Mouse (Mus musculus): ENCODE data around the gene Crim1.

The Crim1 gene

GRCm38 (mm10) chr17:78211881-78212280, 11.8 kb downstream of the Crim1 start:
- DNase-seq = no peak

DNA sequence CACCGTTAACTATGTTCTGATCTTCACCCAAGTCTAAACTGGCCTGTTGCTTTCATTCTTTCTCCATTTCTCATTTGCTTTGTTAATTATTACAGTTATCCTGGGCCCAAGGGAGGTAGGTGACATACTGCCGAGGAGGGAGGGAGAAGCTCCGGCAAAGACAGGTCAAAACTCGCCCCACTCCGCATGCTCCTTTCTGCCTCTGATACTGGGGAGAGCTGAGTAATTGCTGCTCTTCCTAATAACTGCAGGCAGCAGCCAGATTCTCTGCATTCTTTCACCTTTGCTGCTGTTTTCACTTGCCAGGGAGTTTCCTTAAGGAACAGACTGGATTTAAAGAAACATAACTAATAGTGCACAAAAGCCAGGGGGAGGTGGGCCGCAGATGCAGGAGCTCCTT, 13.1 kb downstream of the Crim1 start:
- no peak for DNase-seq

- DNase-seq = no peak
Observed at GRCm38 (mm10) chr17:78216526-78216925, 16.5 kb downstream of the Crim1 start.

GRCm38 (mm10) chr17:78217406-78217805, 17.4 kb downstream of the Crim1 start:
- no peak for DNase-seq

GRCm38 (mm10) chr17:78218506-78219232, 18.6 kb downstream of the Crim1 start:
- DNase-seq = no peak

GRCm38 (mm10) chr17:78221007-78221642, 21.1 kb downstream of the Crim1 start:
- no peak for DNase-seq

DNA sequence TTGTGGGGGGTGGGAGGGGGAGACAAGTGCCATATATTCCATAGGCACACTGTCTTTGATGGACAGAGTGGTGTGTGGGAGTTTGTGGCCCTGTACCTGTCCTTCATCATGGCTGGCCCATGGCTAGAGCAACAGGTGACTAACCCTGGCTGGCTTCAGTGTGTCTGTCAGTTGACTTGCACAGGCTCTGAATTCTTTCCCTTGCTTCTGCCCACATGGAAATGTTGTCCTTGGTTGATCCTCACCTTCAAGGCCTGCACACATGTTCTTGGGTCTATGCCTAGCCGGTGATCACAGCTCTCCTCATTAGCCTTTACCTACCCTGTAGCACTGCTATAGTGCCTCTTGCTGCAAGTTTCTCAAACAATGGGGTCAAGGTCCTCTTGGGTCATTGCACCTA, 21.8 kb downstream of the Crim1 start:
- DNase-seq = no peak

GRCm38 (mm10) chr17:78223988-78224387, 23.9 kb downstream of the Crim1 start:
- no peak for DNase-seq

GRCm38 (mm10) chr17:78225547-78225946, 25.5 kb downstream of the Crim1 start:
- no peak for DNase-seq

- no peak for DNase-seq
Observed at GRCm38 (mm10) chr17:78227211-78227610, 27.2 kb downstream of the Crim1 start.

DNA sequence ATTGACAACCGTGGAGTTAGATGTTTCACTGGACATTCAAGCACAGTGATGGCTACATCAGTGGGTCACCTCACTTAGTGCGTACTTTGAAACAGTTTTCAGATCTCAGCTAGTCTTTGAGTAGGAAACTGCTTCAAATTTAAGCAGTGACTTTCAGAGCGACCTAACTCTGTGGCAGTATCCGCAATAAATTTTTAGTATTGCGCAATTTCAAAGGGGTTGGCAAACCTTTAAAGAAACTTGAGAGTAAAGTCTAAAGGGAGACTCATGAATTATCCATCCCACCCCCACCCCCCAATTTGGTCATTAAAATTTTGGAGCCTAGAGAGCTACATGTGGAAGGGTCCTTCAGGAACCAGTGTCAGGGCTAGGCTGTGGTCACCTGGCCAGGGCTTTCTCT, 31.5 kb downstream of the Crim1 start:
- DNase-seq = no peak

- DNase-seq = no peak
Observed at GRCm38 (mm10) chr17:78232703-78233102, 32.7 kb downstream of the Crim1 start.

GRCm38 (mm10) chr17:78233873-78234272, 33.8 kb downstream of the Crim1 start:
- DNase-seq = no peak

GRCm38 (mm10) chr17:78236126-78236525, 36.1 kb downstream of the Crim1 start:
- no peak for DNase-seq

- no peak for DNase-seq
Observed at GRCm38 (mm10) chr17:78237954-78238353, 37.9 kb downstream of the Crim1 start.

GRCm38 (mm10) chr17:78240161-78240560, 40.1 kb downstream of the Crim1 start:
- DNase-seq = no peak

GRCm38 (mm10) chr17:78241238-78241637, 41.2 kb downstream of the Crim1 start:
- DNase-seq = no peak

DNA sequence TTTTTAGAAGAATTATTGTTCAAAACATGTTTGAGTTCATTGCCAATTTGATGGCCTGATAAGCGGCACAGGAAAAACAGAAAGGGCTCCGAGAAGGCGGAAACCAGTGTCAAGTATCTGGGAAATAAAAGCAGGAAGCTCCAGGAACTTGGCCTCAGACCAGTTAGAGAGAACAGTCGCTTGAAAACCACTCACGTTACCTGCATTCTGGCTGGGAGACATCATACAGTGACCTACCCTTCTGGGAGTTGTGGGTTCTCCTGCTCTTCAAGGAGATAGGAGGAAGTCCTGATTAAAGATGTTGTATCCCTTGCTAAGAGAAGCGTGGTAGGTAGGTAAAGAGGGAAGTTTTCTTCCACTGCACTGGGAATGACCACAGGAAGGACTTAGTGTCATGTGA, 44.7 kb downstream of the Crim1 start:
- DNase-seq = no peak

DNA sequence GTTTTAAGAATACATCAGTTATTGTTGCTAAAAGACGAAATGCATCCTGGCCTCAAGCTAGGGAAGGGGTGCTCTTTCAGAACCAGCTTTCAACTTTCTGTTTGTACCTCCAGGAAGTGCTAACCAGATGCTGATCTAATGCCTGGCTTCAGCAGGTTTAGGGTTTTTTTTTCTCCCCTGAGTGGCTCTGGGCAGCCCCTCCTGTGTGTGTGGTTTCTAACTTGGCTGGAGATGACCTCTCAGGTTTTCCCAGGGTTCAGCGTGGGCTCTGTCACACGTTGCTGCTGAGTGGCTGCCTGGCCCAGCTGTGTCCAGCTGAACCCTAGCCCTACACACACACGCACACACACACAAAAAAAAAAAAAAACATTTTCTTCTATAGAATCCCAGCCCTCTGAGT, 45.4 kb downstream of the Crim1 start:
- DNase-seq = no peak

GRCm38 (mm10) chr17:78246634-78247383, 46.8 kb downstream of the Crim1 start:
- DNase-seq = no peak

DNA sequence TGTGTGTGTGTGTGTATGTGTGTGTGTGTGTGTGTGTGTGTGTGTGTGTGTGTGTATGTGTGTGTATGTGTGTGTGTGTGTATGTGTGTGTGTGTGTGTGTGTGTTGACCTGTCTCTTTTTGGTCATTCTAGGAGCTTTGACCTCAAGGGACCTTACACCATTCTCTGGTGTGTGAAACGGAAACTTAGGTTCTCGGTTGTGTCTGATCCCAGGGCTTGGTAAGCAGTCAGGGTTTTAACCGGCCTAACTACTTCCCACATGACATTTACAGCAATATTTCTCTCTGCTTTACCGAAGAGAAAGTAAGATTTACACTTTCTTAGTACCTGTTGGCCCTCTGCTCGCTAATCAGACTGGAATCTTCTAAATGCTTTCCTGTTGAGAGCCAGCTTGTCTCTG, 48.1 kb downstream of the Crim1 start:
- no peak for DNase-seq

DNA sequence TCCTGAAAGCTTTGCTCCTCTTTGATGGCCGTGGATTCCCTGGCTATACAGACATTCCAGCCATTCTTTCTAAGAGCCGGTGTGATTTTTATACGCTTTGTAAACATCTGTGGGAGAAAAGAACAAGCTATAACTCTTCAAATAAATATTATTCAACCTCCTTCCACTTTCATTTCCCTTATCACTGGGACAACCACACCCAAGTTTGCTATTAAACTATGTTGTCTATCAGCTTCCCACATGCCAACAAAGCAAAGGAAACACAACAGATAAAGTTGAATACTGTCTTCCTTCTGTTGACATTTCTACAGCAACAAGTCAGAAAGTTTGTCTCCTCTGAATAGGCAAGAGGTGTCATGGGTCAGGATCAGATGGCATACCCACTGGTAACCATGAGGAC, 48.9 kb downstream of the Crim1 start:
- DNase-seq = no peak

DNA sequence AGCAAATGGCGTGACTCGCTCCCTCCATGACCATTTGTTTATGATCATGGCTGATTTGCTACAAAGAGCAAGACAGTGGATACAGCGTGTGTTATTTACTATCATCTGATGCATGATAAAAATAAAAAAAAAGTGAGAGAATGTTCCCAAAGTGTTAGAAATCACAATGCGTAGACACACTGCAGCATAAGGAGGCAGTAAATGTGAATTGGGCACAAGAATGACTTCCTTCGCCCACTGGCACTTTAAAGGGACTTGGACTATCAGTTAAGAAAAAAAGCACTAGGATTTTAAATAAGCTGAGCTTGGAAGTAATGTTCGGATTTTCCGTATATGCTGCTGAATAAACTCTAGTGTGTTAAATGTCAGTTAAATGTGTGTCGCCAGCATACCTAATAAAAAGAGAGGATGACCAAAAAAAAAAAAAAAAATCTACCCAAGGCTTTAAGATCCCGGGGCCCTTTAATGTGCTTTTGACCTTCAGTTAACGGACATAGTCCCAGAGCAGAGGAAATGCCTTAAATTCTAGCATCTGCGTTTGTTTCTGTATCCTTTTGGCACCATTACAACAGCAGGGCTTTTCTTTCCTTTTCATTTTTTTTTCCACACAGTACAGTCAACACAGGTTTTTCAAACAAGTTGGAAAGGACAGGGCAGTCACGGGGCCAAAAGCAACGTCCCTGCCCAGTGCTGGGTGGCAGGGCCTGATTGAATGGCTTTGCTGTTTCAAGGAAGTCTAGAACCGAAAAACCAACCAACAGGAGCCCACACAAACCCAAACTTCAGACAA, 50.3 kb downstream of the Crim1 start:
- DNase-seq = no peak

All from layer of hippocampus, adult 9-11 months (tissue).